Mouse (Mus musculus): ENCODE measurements around the gene Fosl1.
"Not testable (repeated sequence)": the region's sequence is repeated elsewhere in the genome, so short reads cannot be mapped to it uniquely, and the experiment has no call there.

DNA sequence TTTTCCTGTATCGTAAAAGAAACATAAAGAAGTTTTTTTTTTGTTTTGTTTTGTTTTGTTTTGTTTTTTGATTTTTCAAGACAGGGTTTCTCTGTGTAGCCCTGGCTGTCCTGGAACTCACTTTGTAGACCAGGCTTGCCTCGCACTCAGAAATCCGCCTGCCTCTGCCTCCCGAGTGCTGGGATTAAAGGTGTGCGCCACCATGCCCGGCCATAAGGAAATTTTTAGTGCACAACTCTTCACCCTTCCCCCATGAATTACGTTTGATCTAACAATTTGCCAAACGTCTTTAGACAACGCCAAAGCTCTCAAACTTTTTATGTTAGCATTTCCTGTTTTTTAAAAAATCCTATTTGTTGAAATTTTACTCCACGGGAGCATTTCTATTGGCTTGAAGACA lies 42.4 kb downstream of the Fosl1 start:
- TF ChIP-seq CTCF (IDR thresholded peaks at IDR 0.05; ENCODE audit: control insufficient read depth, insufficient read depth, low read length); POLR2A (IDR thresholded peaks at IDR 0.05; ENCODE audit: borderline replicate concordance, control insufficient read depth, low read depth, low read length): not testable (repeated sequence)

All from bone marrow, adult 2 months (tissue).